Mouse (Mus musculus): ENCODE results near the gene Ccdc173.

The Ccdc173 gene

GRCm38 (mm10) chr2:69790285-69790684, 910 bp upstream of the Ccdc173 start:
- DNase-seq (ENCODE audit: inconsistent age in 2 of 2, low spot score in 1 of 2): peak; percentile 88 to 96

- no peak for DNase-seq (ENCODE audit: inconsistent age in 2 of 2, low spot score in 1 of 2)
Observed at GRCm38 (mm10) chr2:69788974-69789373, 401 bp downstream of the Ccdc173 start.

- DNase-seq (ENCODE audit: inconsistent age in 2 of 2, low spot score in 1 of 2): peak in 1 of 2 experiments; percentile 56
Observed at GRCm38 (mm10) chr2:69778836-69779177, 10.6 kb downstream of the Ccdc173 start.

- DNase-seq (ENCODE audit: inconsistent age in 2 of 2, low spot score in 1 of 2): no peak
Observed at GRCm38 (mm10) chr2:69777985-69778835, 11.2 kb downstream of the Ccdc173 start.

GRCm38 (mm10) chr2:69773331-69773730, 16.0 kb downstream of the Ccdc173 start:
- no peak for DNase-seq (ENCODE audit: inconsistent age in 2 of 2, low spot score in 1 of 2)

- DNase-seq (ENCODE audit: inconsistent age in 2 of 2, low spot score in 1 of 2): no peak
Observed at GRCm38 (mm10) chr2:69764716-69765115, 24.7 kb downstream of the Ccdc173 start.

GRCm38 (mm10) chr2:69763340-69763739, 26.0 kb downstream of the Ccdc173 start:
- no peak for DNase-seq (ENCODE audit: inconsistent age in 2 of 2, low spot score in 1 of 2)

- DNase-seq (ENCODE audit: inconsistent age in 2 of 2, low spot score in 1 of 2): no peak
Observed at GRCm38 (mm10) chr2:69760980-69761379, 28.4 kb downstream of the Ccdc173 start.

GRCm38 (mm10) chr2:69745091-69745490, 44.3 kb downstream of the Ccdc173 start:
- no peak for DNase-seq (ENCODE audit: inconsistent age in 2 of 2, low spot score in 1 of 2)

- no peak for DNase-seq (ENCODE audit: inconsistent age in 2 of 2, low spot score in 1 of 2)
Observed at GRCm38 (mm10) chr2:69723519-69723825, 65.9 kb downstream of the Ccdc173 start.

GRCm38 (mm10) chr2:69722650-69723518, 66.5 kb downstream of the Ccdc173 start:
- DNase-seq (ENCODE audit: inconsistent age in 2 of 2, low spot score in 1 of 2): peak; percentile 92 to 98

- DNase-seq (ENCODE audit: inconsistent age in 2 of 2, low spot score in 1 of 2): no peak
Observed at GRCm38 (mm10) chr2:69722273-69722649, 67.1 kb downstream of the Ccdc173 start, which contains the start of gene Ppig. Gene Ppig, plus strand, starts transcription at chr2:69722545.

- peak; percentile 56 to 82 for DNase-seq (ENCODE audit: inconsistent age in 2 of 2, low spot score in 1 of 2)
Observed at GRCm38 (mm10) chr2:69719121-69719520, 70.3 kb downstream of the Ccdc173 start.

- DNase-seq (ENCODE audit: inconsistent age in 2 of 2, low spot score in 1 of 2): peak in 1 of 2 experiments; percentile 17
Observed at GRCm38 (mm10) chr2:69716483-69716882, 72.9 kb downstream of the Ccdc173 start.

GRCm38 (mm10) chr2:69714126-69714525, 75.2 kb downstream of the Ccdc173 start:
- peak; percentile 46 to 73 for DNase-seq (ENCODE audit: inconsistent age in 2 of 2, low spot score in 1 of 2)

GRCm38 (mm10) chr2:69713626-69714014, 75.8 kb downstream of the Ccdc173 start:
- DNase-seq (ENCODE audit: inconsistent age in 2 of 2, low spot score in 1 of 2): no peak

GRCm38 (mm10) chr2:69712981-69713625, 76.3 kb downstream of the Ccdc173 start, which contains the start of gene Fastkd1:
Gene Fastkd1, minus strand, starts transcription at chr2:69713516.
- peak; percentile 90 to 97 for DNase-seq (ENCODE audit: inconsistent age in 2 of 2, low spot score in 1 of 2)

- DNase-seq (ENCODE audit: inconsistent age in 2 of 2, low spot score in 1 of 2): peak; percentile 44 to 68
Observed at GRCm38 (mm10) chr2:69712171-69712570, 77.2 kb downstream of the Ccdc173 start.

Measured in adrenal gland, adult (tissue).